Mouse (Mus musculus): ENCODE results near the gene 6030458C11Rik. TPM values are rescaled to one million over a fixed set of nuclear protein-coding genes. Genes with fewer than 3 reads are reported as not detected.

The 6030458C11Rik gene
- total and polyA plus RNA-seq, 3 experiments, result 17.5 to 38.3 (median 30.6) TPM

DNA sequence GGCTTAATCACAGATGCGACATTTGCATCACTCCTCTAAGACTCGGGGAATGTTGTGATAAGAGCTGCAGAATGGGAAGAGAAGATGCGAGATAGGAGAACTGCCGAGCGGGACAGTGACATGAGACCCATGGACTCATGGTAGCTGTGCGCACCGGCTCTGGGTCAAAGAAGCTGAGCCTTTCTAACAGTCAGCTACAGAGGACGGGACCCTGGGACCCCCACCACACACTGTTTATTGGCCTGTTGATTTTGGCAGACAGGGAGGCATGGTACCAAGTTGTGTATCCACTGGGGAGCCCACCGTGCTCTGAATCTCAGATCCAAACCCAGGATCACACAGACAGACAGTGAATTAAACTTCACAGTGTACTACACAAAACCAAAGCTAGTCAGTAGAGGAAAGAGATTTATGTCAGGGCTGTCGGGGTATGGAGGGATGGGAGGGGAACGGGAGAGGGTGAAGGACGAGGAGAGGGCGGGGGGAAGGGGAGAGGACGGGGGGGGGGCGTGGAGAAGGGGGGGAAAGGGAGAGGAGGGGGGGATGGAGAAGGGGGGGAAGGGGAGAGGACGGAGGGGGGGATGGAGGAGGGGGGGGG is 42.6 kb downstream of the 6030458C11Rik start:
- Histone ChIP-seq H3K27me3 (replicated peaks) (no peaks in the 10 kb centered on the region), H3K79me2 (replicated peaks; ENCODE audit: control insufficient read depth, extremely low read depth, insufficient read depth, poor library complexity, severe bottlenecking) (no peaks in the 10 kb centered on the region), H3K4me1 (ENCODE audit: control insufficient read depth in 1 of 2, insufficient read depth in 2 of 2) (peaks cover 0 to 4% of the 10 kb centered on the region in 2 experiments; a peak in 2 of 4 replicates), H3K36me3 (replicated peaks in 1 of 2; ENCODE audit: control insufficient read depth in 1 of 2, insufficient read depth in 1 of 2, low read length in 1 of 2) (no peaks in the 10 kb centered on the region), H3K4me3 (replicated peaks in 1 of 3; ENCODE audit: low read depth in 2 of 3, low read length in 2 of 3, poor library complexity in 1 of 3) (no peak overlapping the region), H3K27ac (ENCODE audit: insufficient read depth, low read depth) (no peak overlapping the region), H3K9ac (ENCODE audit: insufficient read depth, low read depth) (no peak overlapping the region), H3K4me2 (ENCODE audit: insufficient read depth, low read depth, poor library complexity, severe bottlenecking) (no peak overlapping the region), H3K9me3 (replicated peaks; ENCODE audit: low read length) (peaks cover under 1% of the 10 kb centered on the region)
- in situ Hi-C loops (cut with MboI; ENCODE audit: low pct_ligation_motif_present, low pct_unique_long_range_greater_than_20kb, low sequenced_read_pairs) (no loop called here), dilution Hi-C loops (cut with MboI; ENCODE audit: extremely low pct_ligation_motif_present, extremely low pct_unique_long_range_greater_than_20kb, low sequenced_read_pairs) (no loop called here)
- TF ChIP-seq UBTF (IDR thresholded peaks at IDR 0.05; ENCODE audit: low read depth, low read length) (no peak), E2F4 (IDR thresholded peaks at IDR 0.05; ENCODE audit: insufficient replicate concordance, low read depth, low read length) (no peak), TBP (conservative IDR thresholded peaks at IDR 0.05; ENCODE audit: low read depth, low read length) (no peak), SMC3 (IDR thresholded peaks at IDR 0.05; ENCODE audit: low read depth, low read length) (no peak), MAFK (IDR thresholded peaks at IDR 0.05; ENCODE audit: insufficient replicate concordance, low read length) (no peak), MEF2A (IDR thresholded peaks at IDR 0.05; ENCODE audit: borderline replicate concordance, low read depth, low read length) (no peak), ZKSCAN1 (IDR thresholded peaks at IDR 0.05; ENCODE audit: borderline replicate concordance, low read depth, low read length) (no peak), GABPA (IDR thresholded peaks at IDR 0.05; ENCODE audit: insufficient replicate concordance, low read depth, low read length) (no peak), KAT2A (IDR thresholded peaks at IDR 0.05; ENCODE audit: insufficient replicate concordance, low read length) (no peak), ETS1 (conservative IDR thresholded peaks at IDR 0.05; ENCODE audit: low read depth, low read length) (no peak), HCFC1 (IDR thresholded peaks at IDR 0.05; ENCODE audit: low read depth, low read length) (no peak), SIN3A (IDR thresholded peaks at IDR 0.05; ENCODE audit: low read length) (no peak), ZC3H11A (IDR thresholded peaks at IDR 0.05; ENCODE audit: low read depth, low read length) (no peak), USF2 (conservative IDR thresholded peaks at IDR 0.05; ENCODE audit: low read depth, low read length) (no peak), CTCF (conservative IDR thresholded peaks at IDR 0.05 in 1 of 2, IDR thresholded peaks at IDR 0.05 in 1 of 2; ENCODE audit: low read depth in 2 of 2, low read length in 2 of 2) (no peak), TCF12 (IDR thresholded peaks at IDR 0.05; ENCODE audit: low read depth, low read length) (no peak), POLR2A (IDR thresholded peaks at IDR 0.05; ENCODE audit: low read depth, low read length) (no peak), ZNF384 (IDR thresholded peaks at IDR 0.05; ENCODE audit: low read depth, low read length) (no peak)
- DNase-seq (ENCODE audit: extremely low read depth), result no peak

DNA sequence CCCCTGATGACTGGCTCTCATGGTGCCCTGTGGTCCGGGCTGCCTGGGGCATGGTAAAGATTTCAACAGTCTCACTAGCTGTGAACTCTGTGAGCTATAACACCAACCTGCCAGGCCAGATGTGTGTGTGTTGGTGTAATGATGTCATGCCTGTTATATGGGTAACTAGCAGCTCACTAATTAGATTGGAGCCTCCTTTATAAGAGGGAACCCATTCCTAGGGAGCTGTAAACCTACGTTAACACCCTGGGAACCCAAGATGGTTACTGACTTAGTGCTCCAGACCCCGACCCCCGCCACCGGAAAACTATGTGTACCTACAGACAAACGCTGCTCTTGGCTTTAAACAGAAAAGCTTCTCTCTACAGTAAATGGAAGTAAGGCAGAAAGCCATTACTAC is 43.2 kb downstream of the 6030458C11Rik start:
- Histone ChIP-seq H3K9ac (ENCODE audit: insufficient read depth, low read depth) (no peak overlapping the region), H3K79me2 (replicated peaks; ENCODE audit: control insufficient read depth, extremely low read depth, insufficient read depth, poor library complexity, severe bottlenecking) (no peaks in the 10 kb centered on the region), H3K27me3 (replicated peaks) (no peaks in the 10 kb centered on the region), H3K4me1 (ENCODE audit: control insufficient read depth in 1 of 2, insufficient read depth in 2 of 2) (peaks cover 0 to 4% of the 10 kb centered on the region in 2 experiments; a peak in 2 of 4 replicates), H3K36me3 (replicated peaks in 1 of 2; ENCODE audit: control insufficient read depth in 1 of 2, insufficient read depth in 1 of 2, low read length in 1 of 2) (no peaks in the 10 kb centered on the region), H3K4me3 (replicated peaks in 1 of 3; ENCODE audit: low read depth in 2 of 3, low read length in 2 of 3, poor library complexity in 1 of 3) (no peak overlapping the region), H3K27ac (ENCODE audit: insufficient read depth, low read depth) (no peak overlapping the region), H3K4me2 (ENCODE audit: insufficient read depth, low read depth, poor library complexity, severe bottlenecking) (no peak overlapping the region), H3K9me3 (replicated peaks; ENCODE audit: low read length) (peaks cover 5% of the 10 kb centered on the region)
- in situ Hi-C loops (cut with MboI; ENCODE audit: low pct_ligation_motif_present, low pct_unique_long_range_greater_than_20kb, low sequenced_read_pairs) (no loop called here), dilution Hi-C loops (cut with MboI; ENCODE audit: extremely low pct_ligation_motif_present, extremely low pct_unique_long_range_greater_than_20kb, low sequenced_read_pairs) (no loop called here)
- TF ChIP-seq CHD2 (IDR thresholded peaks at IDR 0.05; ENCODE audit: low read length), result no peak
- TF ChIP-seq IRF4 (IDR thresholded peaks at IDR 0.05; ENCODE audit: low read depth, low read length), result no peak
- no peak for TF ChIP-seq BHLHE40 (IDR thresholded peaks at IDR 0.05; ENCODE audit: low read depth, low read length)
- TF ChIP-seq USF2 (conservative IDR thresholded peaks at IDR 0.05; ENCODE audit: low read depth, low read length), result no peak
- no peak for TF ChIP-seq KAT2A (IDR thresholded peaks at IDR 0.05; ENCODE audit: insufficient replicate concordance, low read length)
- TF ChIP-seq TCF12 (IDR thresholded peaks at IDR 0.05; ENCODE audit: low read depth, low read length), result no peak
- no peak for TF ChIP-seq USF1 (IDR thresholded peaks at IDR 0.05; ENCODE audit: low read depth, low read length)
- no peak for TF ChIP-seq CHD1 (IDR thresholded peaks at IDR 0.05; ENCODE audit: low read depth, low read length)
- no peak for TF ChIP-seq POLR2A (IDR thresholded peaks at IDR 0.05; ENCODE audit: low read depth, low read length)
- no peak for TF ChIP-seq E2F4 (IDR thresholded peaks at IDR 0.05; ENCODE audit: insufficient replicate concordance, low read depth, low read length)
- no peak for TF ChIP-seq RCOR1 (conservative IDR thresholded peaks at IDR 0.05; ENCODE audit: low read depth, low read length)
- TF ChIP-seq NRF1 (IDR thresholded peaks at IDR 0.05; ENCODE audit: low read depth, low read length), result no peak
- TF ChIP-seq NELFE (IDR thresholded peaks at IDR 0.05; ENCODE audit: low read depth, low read length), result no peak
- TF ChIP-seq POLR2AphosphoS2 (IDR thresholded peaks at IDR 0.05; ENCODE audit: low read depth, low read length), result no peak
- TF ChIP-seq JUN (IDR thresholded peaks at IDR 0.05; ENCODE audit: insufficient read depth, low read depth, low read length), result no peak
- TF ChIP-seq CTCF (conservative IDR thresholded peaks at IDR 0.05 in 1 of 2, IDR thresholded peaks at IDR 0.05 in 1 of 2; ENCODE audit: low read depth in 2 of 2, low read length in 2 of 2), result no peak
- DNase-seq (ENCODE audit: extremely low read depth), result no peak

All from CH12.LX (cell line).